Mouse (Mus musculus) telencephalon, adult 2 months (tissue): ENCODE measurements around the gene Rims1.

Experiments used
- DNase-seq: peaks from one replicate; pipeline ENCODE4 v3.0.0-alpha.2; 2011; ENCODE audit warnings: low read depth, low spot score

The Rims1 gene

GRCm38 (mm10) chr1:22587859-22588383, 217.9 kb downstream of the Rims1 start:
- no peak for DNase-seq

- DNase-seq: no peak
These were observed 220.2 kb downstream of the Rims1 start for GRCm38 (mm10) chr1:22585560-22585959.

- no peak for DNase-seq
These were observed 226.3 kb downstream of the Rims1 start for GRCm38 (mm10) chr1:22579470-22579869.

GRCm38 (mm10) chr1:22572720-22573119, 233.1 kb downstream of the Rims1 start:
- DNase-seq: no peak

- DNase-seq: no peak
These were observed 259.5 kb downstream of the Rims1 start for GRCm38 (mm10) chr1:22546273-22546672.

GRCm38 (mm10) chr1:22538129-22538528, 267.7 kb downstream of the Rims1 start:
- no peak for DNase-seq

- no peak for DNase-seq
These were observed 269.0 kb downstream of the Rims1 start for GRCm38 (mm10) chr1:22536776-22537175.

- DNase-seq: no peak
These were observed 270.7 kb downstream of the Rims1 start for GRCm38 (mm10) chr1:22535049-22535448.

GRCm38 (mm10) chr1:22533146-22534096, 272.4 kb downstream of the Rims1 start:
- no peak for DNase-seq

GRCm38 (mm10) chr1:22515103-22515502, 290.7 kb downstream of the Rims1 start:
- DNase-seq: peak; percentile 45

- DNase-seq: no peak
These were observed 293.4 kb downstream of the Rims1 start for GRCm38 (mm10) chr1:22512421-22512820.

- DNase-seq: no peak
These were observed 294.2 kb downstream of the Rims1 start for GRCm38 (mm10) chr1:22511614-22512013.

GRCm38 (mm10) chr1:22508735-22509615, 296.8 kb downstream of the Rims1 start:
- no peak for DNase-seq

- DNase-seq: no peak
These were observed 318.4 kb downstream of the Rims1 start for GRCm38 (mm10) chr1:22487270-22487864.

- no peak for DNase-seq
These were observed 329.6 kb downstream of the Rims1 start for GRCm38 (mm10) chr1:22476220-22476619.

GRCm38 (mm10) chr1:22467033-22467432, 338.8 kb downstream of the Rims1 start:
- no peak for DNase-seq

- DNase-seq: no peak
These were observed 339.2 kb downstream of the Rims1 start for GRCm38 (mm10) chr1:22466597-22466996.

- no peak for DNase-seq
These were observed 381.8 kb downstream of the Rims1 start for GRCm38 (mm10) chr1:22424020-22424419.

GRCm38 (mm10) chr1:22422102-22422501, 383.7 kb downstream of the Rims1 start:
- DNase-seq: no peak

- no peak for DNase-seq
These were observed 395.6 kb downstream of the Rims1 start for GRCm38 (mm10) chr1:22410173-22410572.

- DNase-seq: no peak
These were observed 419.4 kb downstream of the Rims1 start for GRCm38 (mm10) chr1:22386361-22386760.

- no peak for DNase-seq
These were observed 428.1 kb downstream of the Rims1 start for GRCm38 (mm10) chr1:22377652-22378051.
